Comparison of ENCODE assay signal across 24 mouse cellular contexts in genomic region chr7:46393718-46394511, GRCm38 (mm10). TPM values are rescaled to one million over a fixed set of nuclear protein-coding genes. Genes with fewer than 3 reads are reported as not detected.
DNase-seq lines count a peak whose midpoint lies in the region; ATAC-seq and TF ChIP-seq lines count a peak whose summit lies in the region.
"Had no signal": no experiment of that assay in that cellular context is flagged by ENCODE, and none has a peak within 500 bp of the region (broad histone marks: within the 10 kb centered on the region; RNA-seq: fewer than 3 reads in every experiment).

No protein-coding gene starts in this region.

- H3K9ac ChIP-seq in CH12.LX (ENCODE audit: insufficient read depth, low read depth): peak overlapping the region; percentile 39
- no peak overlapping the region for H3K9ac ChIP-seq in neural tube, embryonic 15.5 days (replicated peaks)
- H3K9ac ChIP-seq in heart, embryonic 12.5 days: no peak overlapping the region
- H3K9ac ChIP-seq: forebrain, embryonic 15.5 days; hindbrain, embryonic 14.5 days; liver, embryonic 13.5 days; stomach, embryonic 15.5 days had no signal

- no peak for TF ChIP-seq CTCF in spleen, adult 2 months (IDR thresholded peaks at IDR 0.05; ENCODE audit: extremely low read depth, insufficient read depth, insufficient read length, insufficient replicate concordance)
- no peak for TF ChIP-seq CTCF in CH12.LX (conservative IDR thresholded peaks at IDR 0.05 in 1 of 2, IDR thresholded peaks at IDR 0.05 in 1 of 2; ENCODE audit: low read depth in 2 of 2, low read length in 2 of 2)

- H3K79me2 ChIP-seq in CH12.LX (replicated peaks; ENCODE audit: control insufficient read depth, extremely low read depth, insufficient read depth, poor library complexity, severe bottlenecking): no peaks in the 10 kb centered on the region

- H3K4me2 ChIP-seq in CH12.LX (ENCODE audit: insufficient read depth, low read depth, poor library complexity, severe bottlenecking): peak overlapping the region; percentile 76
- H3K4me2 ChIP-seq in neural tube, embryonic 15.5 days: no peak overlapping the region
- H3K4me2 ChIP-seq in heart, embryonic 12.5 days: no peak overlapping the region
- H3K4me2 ChIP-seq: forebrain, embryonic 15.5 days; hindbrain, embryonic 14.5 days; liver, embryonic 13.5 days; stomach, embryonic 15.5 days had no signal

- no peak for TF ChIP-seq POLR2A in spleen, adult 2 months (IDR thresholded peaks at IDR 0.05; ENCODE audit: low read depth, low read length)
- TF ChIP-seq POLR2A in CH12.LX (IDR thresholded peaks at IDR 0.05; ENCODE audit: low read depth, low read length): peak; percentile 54

- peaks cover 21% of the 10 kb centered on the region for H3K27me3 ChIP-seq in spleen, adult 2 months (ENCODE audit: control insufficient read depth, insufficient read depth, low read length)
- no peaks in the 10 kb centered on the region for H3K27me3 ChIP-seq in CH12.LX (replicated peaks)
- peaks cover 28% of the 10 kb centered on the region for H3K27me3 ChIP-seq in neural tube, embryonic 15.5 days (replicated peaks)
- peaks cover 80% of the 10 kb centered on the region for H3K27me3 ChIP-seq in heart, embryonic 12.5 days (replicated peaks)

- DNase-seq in spleen, adult 2 months (ENCODE audit: low read depth in 1 of 2, low spot score in 2 of 2): no peak
- DNase-seq in spleen, adult 18-20 months: no peak
- DNase-seq in CH12.LX (ENCODE audit: extremely low read depth): peak; percentile 52
- peak; percentile 59 for DNase-seq in cerebellum, adult 9-10 months
- DNase-seq in naive thymus-derived CD4-positive, alpha-beta T cell, adult 2 months (ENCODE audit: low read depth): peak; percentile 58
- no peak for DNase-seq in lung, postnatal 10 days

- H3K36me3 ChIP-seq in spleen, adult 2 months (ENCODE audit: control insufficient read depth, insufficient read depth, low read length): no peaks in the 10 kb centered on the region
- peaks cover 0 to 5% of the 10 kb centered on the region in 2 experiments for H3K36me3 ChIP-seq in CH12.LX (replicated peaks in 1 of 2; ENCODE audit: control insufficient read depth in 1 of 2, insufficient read depth in 1 of 2, low read length in 1 of 2)
- no peaks in the 10 kb centered on the region for H3K36me3 ChIP-seq in neural tube, embryonic 15.5 days
- no peaks in the 10 kb centered on the region for H3K36me3 ChIP-seq in heart, embryonic 12.5 days
- H3K36me3 ChIP-seq: embryonic facial prominence, embryonic 10.5 days; forebrain, embryonic 15.5 days; liver, embryonic 13.5 days; stomach, embryonic 15.5 days had no signal

- H3K4me3 ChIP-seq in spleen, adult 2 months (ENCODE audit: extremely low read depth, insufficient read depth, insufficient read length): peak overlapping the region; percentile 29; the same call in 1 of the 2 replicates
- H3K4me3 ChIP-seq in CH12.LX (replicated peaks in 1 of 3; ENCODE audit: low read depth in 2 of 3, low read length in 2 of 3, poor library complexity in 1 of 3): peak overlapping the region; percentile 0 to 41 (median 28)
- H3K4me3 ChIP-seq in neural tube, embryonic 15.5 days (replicated peaks): no peak overlapping the region
- H3K4me3 ChIP-seq in heart, embryonic 12.5 days: no peak overlapping the region
- H3K4me3 ChIP-seq: embryonic facial prominence, embryonic 10.5 days; forebrain, embryonic 15.5 days; layer of hippocampus, adult 2 months; liver, embryonic 13.5 days; stomach, embryonic 15.5 days had no signal

- no peak for ATAC-seq in neural tube, embryonic 15.5 days (ENCODE audit: low FRiP score)
- ATAC-seq in heart, embryonic 12.5 days (ENCODE audit: insufficient number of reproducible peaks, low FRiP score): no peak
- ATAC-seq: activated CD4-positive, CD25-positive, alpha-beta regulatory T cell, adult 4 months; forebrain, embryonic 15.5 days; midbrain, embryonic 16.5 days had no signal

- 26% methylated on average over 12 of the region's 12 CpGs for WGBS in spleen, adult 2 months
- WGBS in neural tube, embryonic 15.5 days: 50% methylated on average over 12 of the region's 12 CpGs
- 24% methylated on average over 12 of the region's 12 CpGs for WGBS in heart, embryonic 12.5 days

- dilution Hi-C loops in CH12.LX (cut with MboI; ENCODE audit: extremely low pct_ligation_motif_present, extremely low pct_unique_long_range_greater_than_20kb, low sequenced_read_pairs): no loop called here

- peaks cover 38% of the 10 kb centered on the region for H3K4me1 ChIP-seq in spleen, adult 2 months (ENCODE audit: control insufficient read depth, insufficient read depth, insufficient read length)
- peaks cover 6 to 58% of the 10 kb centered on the region in 2 experiments for H3K4me1 ChIP-seq in CH12.LX (ENCODE audit: control insufficient read depth in 1 of 2, insufficient read depth in 2 of 2)
- peaks cover 31% of the 10 kb centered on the region for H3K4me1 ChIP-seq in neural tube, embryonic 15.5 days
- H3K4me1 ChIP-seq in heart, embryonic 12.5 days (replicated peaks): peaks cover 17% of the 10 kb centered on the region
- H3K4me1 ChIP-seq: liver, embryonic 13.5 days had no signal

- H3K27ac ChIP-seq in spleen, adult 2 months (ENCODE audit: insufficient read depth, low read length): peak overlapping the region; percentile 25
- peak overlapping the region; percentile 2; the same call in 1 of the 2 replicates for H3K27ac ChIP-seq in CH12.LX (ENCODE audit: insufficient read depth, low read depth)
- H3K27ac ChIP-seq in neural tube, embryonic 15.5 days (replicated peaks): no peak overlapping the region
- H3K27ac ChIP-seq in heart, embryonic 12.5 days (ENCODE audit: poor library complexity, severe bottlenecking): no peak overlapping the region
- H3K27ac ChIP-seq: embryonic facial prominence, embryonic 10.5 days; forebrain, embryonic 15.5 days; hindbrain, embryonic 14.5 days; layer of hippocampus, adult 2 months; liver, embryonic 13.5 days; stomach, embryonic 15.5 days had no signal

- in situ Hi-C loops in CH12.LX (cut with MboI; ENCODE audit: low pct_ligation_motif_present, low pct_unique_long_range_greater_than_20kb, low sequenced_read_pairs): loop anchor here (5.0 kb wide), 1 partner anchor 213 kb away; no protein-coding TSS in a partner anchor

- peaks cover 23% of the 10 kb centered on the region for H3K9me3 ChIP-seq in CH12.LX (replicated peaks; ENCODE audit: low read length)
- no peaks in the 10 kb centered on the region for H3K9me3 ChIP-seq in neural tube, embryonic 15.5 days (replicated peaks)
- no peaks in the 10 kb centered on the region for H3K9me3 ChIP-seq in heart, embryonic 12.5 days (replicated peaks)
- H3K9me3 ChIP-seq: embryonic facial prominence, embryonic 10.5 days; forebrain, embryonic 15.5 days; liver, embryonic 13.5 days; stomach, embryonic 15.5 days had no signal

- TF ChIP-seq EP300 in CH12.LX (IDR thresholded peaks at IDR 0.05; ENCODE audit: low read length): no peak

- no peak; the same call in 1 of the 2 replicates for TF ChIP-seq RAD21 in CH12.LX (IDR thresholded peaks at IDR 0.05; ENCODE audit: low read depth, low read length)

TF ChIP-seq in CH12.LX, 34 proteins besides CTCF, POLR2A, EP300 and RAD21:
- TF ChIP-seq ZNF384 (IDR thresholded peaks at IDR 0.05; ENCODE audit: low read depth, low read length) (peak; percentile 71), TCF12 (IDR thresholded peaks at IDR 0.05; ENCODE audit: low read depth, low read length) (0 out of 2 replicates have a peak, but pooled peaks have one; percentile 23), NELFE (IDR thresholded peaks at IDR 0.05; ENCODE audit: low read depth, low read length) (0 out of 2 replicates have a peak, but pooled peaks have one; percentile 37), HCFC1 (IDR thresholded peaks at IDR 0.05; ENCODE audit: low read depth, low read length) (peak; percentile 28; the same call in 1 of the 2 replicates), TBP (conservative IDR thresholded peaks at IDR 0.05; ENCODE audit: low read depth, low read length) (peak; percentile 55; the same call in 1 of the 2 replicates), BHLHE40 (IDR thresholded peaks at IDR 0.05; ENCODE audit: low read depth, low read length) (no peak), MYC (IDR thresholded peaks at IDR 0.05; ENCODE audit: low read depth, low read length) (no peak), MEF2A (IDR thresholded peaks at IDR 0.05; ENCODE audit: borderline replicate concordance, low read depth, low read length) (peak; percentile 34; the same call in 1 of the 2 replicates), ETS1 (conservative IDR thresholded peaks at IDR 0.05; ENCODE audit: low read depth, low read length) (peak; percentile 37; the same call in 1 of the 2 replicates), JUND (conservative IDR thresholded peaks at IDR 0.05; ENCODE audit: low read depth, low read length) (no peak), CHD2 (IDR thresholded peaks at IDR 0.05; ENCODE audit: low read length) (peak; percentile 22; the same call in 1 of the 2 replicates), ELF1 (IDR thresholded peaks at IDR 0.05; ENCODE audit: low read depth, low read length) (peak; percentile 64), MAZ (IDR thresholded peaks at IDR 0.05; ENCODE audit: low read depth, low read length) (0 out of 2 replicates have a peak, but pooled peaks have one; percentile 52), IRF4 (IDR thresholded peaks at IDR 0.05; ENCODE audit: low read depth, low read length) (peak; percentile 51; the same call in 1 of the 2 replicates), CHD1 (IDR thresholded peaks at IDR 0.05; ENCODE audit: low read depth, low read length) (no peak), RCOR1 (conservative IDR thresholded peaks at IDR 0.05; ENCODE audit: low read depth, low read length) (no peak), GABPA (IDR thresholded peaks at IDR 0.05; ENCODE audit: insufficient replicate concordance, low read depth, low read length) (no peak)

RNA-seq across cellular contexts. Expression of gene Kcnc1, which starts 2.4 kb away (rescaled TPM):
- 1.2 and 1.4 TPM in 2 replicates for polyA plus RNA-seq in spleen, adult 2 months (2012; rRNA removed)
- total RNA-seq in CH12.LX (2012; rRNA removed) (0.04 and 0.08 TPM in 2 replicates), CH12.LX (2014; rRNA removed) (not detected in 2 replicates)
- polyA plus RNA-seq in CH12.LX (2012; ENCODE audit: insufficient read length, low read depth): 0.14 TPM in 1 of 2 replicates, not detected in the other
- polyA plus RNA-seq in neural tube, embryonic 15.5 days (2015; fragmentation: Nextera tagmentation; extraction: Ambion mirVana): 16.8 and 19.4 TPM in 2 replicates
- 0.23 TPM in 1 of 2 replicates, not detected in the other for polyA plus RNA-seq in heart, embryonic 12.5 days (2016; fragmentation: Nextera tagmentation; extraction: Ambion mirVana)
- total RNA-seq: MEL had no signal
- polyA plus RNA-seq: activated CD4-positive, CD25-positive, alpha-beta regulatory T cell, adult 4 months; heart, embryonic 16.5 days had no signal

RNA-seq across cellular contexts. Expression of gene Myod1, which starts 17.6 kb away (rescaled TPM):
- polyA plus RNA-seq in spleen, adult 2 months (2012; rRNA removed): 0.06 and 0.13 TPM in 2 replicates
- total RNA-seq in CH12.LX (2012; rRNA removed) (not detected in 2 replicates), CH12.LX (2014; rRNA removed) (not detected in 2 replicates)
- polyA plus RNA-seq in CH12.LX (2012; ENCODE audit: insufficient read length, low read depth): not detected in 2 replicates
- 2.2 and 2.3 TPM in 2 replicates for polyA plus RNA-seq in neural tube, embryonic 15.5 days (2015; fragmentation: Nextera tagmentation; extraction: Ambion mirVana)
- 0.30 and 0.50 TPM in 2 replicates for polyA plus RNA-seq in heart, embryonic 12.5 days (2016; fragmentation: Nextera tagmentation; extraction: Ambion mirVana)
- total RNA-seq: adrenal gland, adult 8-10 months; heart, postnatal 4 days; layer of hippocampus, postnatal 36 days; left cerebral cortex, postnatal 14 days; MEL had no signal
- polyA plus RNA-seq: activated CD4-positive, CD25-positive, alpha-beta regulatory T cell, adult 4 months; gonadal fat pad, adult 2 months; intestine, embryonic 14.5 days had no signal

Comparison
In these comparisons a context has a peak if more than half of its experiments do, and no peak if none do; other contexts are left out.
1. DNase-seq: peak in CH12.LX (single experiment), cerebellum, adult 9-10 months (single experiment) and naive thymus-derived CD4-positive, alpha-beta T cell, adult 2 months (single experiment); none in spleen, adult 2 months (0 of 2), spleen, adult 18-20 months (0 of 2) and lung, postnatal 10 days (single experiment).
2. H3K27ac ChIP-seq: peak in spleen, adult 2 months (single experiment) and CH12.LX (single experiment); none in neural tube, embryonic 15.5 days (single experiment) and heart, embryonic 12.5 days (single experiment).
3. H3K4me3 ChIP-seq: peak in spleen, adult 2 months (single experiment) and CH12.LX (3 of 3); none in neural tube, embryonic 15.5 days (single experiment) and heart, embryonic 12.5 days (single experiment).